Mouse (Mus musculus): ENCODE results near the gene Surf4. TPM values are rescaled to one million over a fixed set of nuclear protein-coding genes. Genes with fewer than 3 reads are reported as not detected.

Surf4 gene
- total RNA-seq (2021): 100 to 1,000 TPM; 118 to 141 TPM
- long read RNA-seq, experiment 1, transcript Surf4-201 (6 exons, 3,281 nt): major isoform, 151 of 210 reads
- long read RNA-seq, experiment 1, partial matches to known transcripts: 1 of 210 reads
- long read RNA-seq, experiment 1, other reads (novel, unspliced or antisense): 58 of 210 reads
- long read RNA-seq, experiment 2, transcript Surf4-201 (6 exons, 3,281 nt): major isoform, 85 of 105 reads
- long read RNA-seq, experiment 2, partial matches to known transcripts: 7 of 105 reads
- long read RNA-seq, experiment 2, other reads (novel, unspliced or antisense): 13 of 105 reads

- peak; percentile 97 for DNase-seq
Observed at GRCm38 (mm10) chr2:26933304-26934055, at the start of gene Surf4, which contains the start of gene Stkld1. Surf4 (minus strand) TSS chr2:26933928. Stkld1 (plus strand) TSS chr2:26934047.

- DNase-seq: no peak
Observed at GRCm38 (mm10) chr2:26980361-26980760, 46.6 kb upstream of the Surf4 start.

- DNase-seq: no peak
Observed at GRCm38 (mm10) chr2:26973960-26974359, 40.2 kb upstream of the Surf4 start.

- no peak for DNase-seq
Observed at GRCm38 (mm10) chr2:26973116-26973515, 39.4 kb upstream of the Surf4 start, which contains the start of gene Adamts13. Adamts13 (plus strand) TSS chr2:26973416.

- no peak for DNase-seq
Observed at GRCm38 (mm10) chr2:26967262-26967661, 33.5 kb upstream of the Surf4 start.

GRCm38 (mm10) chr2:26964724-26965370 lies 31.1 kb upstream of the Surf4 start:
- no peak for DNase-seq

- peak; percentile 95 for DNase-seq
Observed at GRCm38 (mm10) chr2:26963923-26964723, 30.4 kb upstream of the Surf4 start, which contains the start of gene Rexo4. Rexo4 (minus strand) TSS chr2:26964386.

GRCm38 (mm10) chr2:26960756-26961155 lies 27.0 kb upstream of the Surf4 start:
- DNase-seq: no peak

GRCm38 (mm10) chr2:26957488-26957859 lies 23.7 kb upstream of the Surf4 start:
- no peak for DNase-seq

- DNase-seq: no peak
Observed at GRCm38 (mm10) chr2:26956811-26957487, 23.2 kb upstream of the Surf4 start.

- DNase-seq: no peak
Observed at GRCm38 (mm10) chr2:26954735-26955395, 21.1 kb upstream of the Surf4 start.

GRCm38 (mm10) chr2:26952866-26953265 lies 19.1 kb upstream of the Surf4 start:
- no peak for DNase-seq

- no peak for DNase-seq
Observed at GRCm38 (mm10) chr2:26952193-26952592, 18.5 kb upstream of the Surf4 start.

- DNase-seq: no peak
Observed at GRCm38 (mm10) chr2:26951346-26951905, 17.7 kb upstream of the Surf4 start.

- no peak for DNase-seq
Observed at GRCm38 (mm10) chr2:26950411-26950810, 16.7 kb upstream of the Surf4 start.

- no peak for DNase-seq
Observed at GRCm38 (mm10) chr2:26943253-26943652, 9.5 kb upstream of the Surf4 start.

GRCm38 (mm10) chr2:26941539-26941938 lies 7.8 kb upstream of the Surf4 start:
- DNase-seq: no peak

GRCm38 (mm10) chr2:26936425-26936824 lies 2.7 kb upstream of the Surf4 start:
- DNase-seq: no peak

- no peak for DNase-seq
Observed at GRCm38 (mm10) chr2:26935286-26935685, 1.6 kb upstream of the Surf4 start.

GRCm38 (mm10) chr2:26932473-26933303 lies 1.0 kb downstream of the Surf4 start:
- peak; percentile 58 for DNase-seq
